Mouse (Mus musculus) T-helper 17 cell (primary cell): ENCODE measurements around the gene Cacna1h.

Source experiments
- in situ Hi-C, 2 experiments: fragments of 300-600 bp; cut with MboI, MseI; formaldehyde crosslinking; loops; 1 replicate in 1 of 2; 2 replicates in 1 of 2; pipeline ENCODE4 v1.15.1; 2025; ENCODE audit warnings: high pct_unique_total_duplicates in 2 of 2

Cacna1h gene

DNA sequence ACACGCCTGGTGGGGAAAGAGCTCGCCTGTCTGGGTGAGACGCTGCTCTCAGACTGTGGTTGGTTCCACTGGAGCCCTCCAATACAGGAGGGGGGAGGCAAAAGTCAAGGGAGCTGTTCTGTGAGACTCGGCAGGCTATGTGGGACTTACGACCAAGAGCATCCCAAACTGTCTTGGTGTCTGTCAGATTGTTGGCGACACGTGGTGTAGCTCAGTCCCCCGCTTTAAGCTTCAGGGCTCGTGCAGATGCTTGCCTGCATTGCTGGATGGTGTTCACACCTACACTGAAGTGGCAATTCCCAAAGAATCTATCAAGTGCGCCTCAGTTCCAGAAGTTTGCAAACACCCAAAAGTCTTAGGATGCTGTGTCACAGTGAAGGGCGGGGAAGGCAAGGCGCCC, 14.3 kb upstream of the Cacna1h start:
- in situ Hi-C loops = no loop called here

DNA sequence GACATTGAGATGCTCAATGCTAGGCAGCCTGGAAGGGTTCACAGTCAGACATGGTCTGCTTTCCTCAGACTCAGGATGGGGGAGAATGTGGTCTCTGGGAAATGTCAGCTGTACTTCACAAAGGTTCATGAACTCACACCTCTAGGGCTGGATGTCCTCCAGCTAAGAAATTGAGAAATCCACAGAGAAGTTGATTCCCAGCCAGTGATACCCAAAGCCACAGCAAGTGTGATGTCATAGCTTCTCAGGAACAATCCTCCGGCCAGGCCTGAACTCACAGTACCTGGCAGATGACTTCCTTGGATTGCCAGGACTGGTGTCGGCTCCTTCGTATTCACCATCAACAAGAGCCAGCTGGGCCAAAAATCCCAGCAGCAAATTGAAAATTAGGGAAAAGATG, 12.3 kb upstream of the Cacna1h start:
- in situ Hi-C loops = no loop called here

DNA sequence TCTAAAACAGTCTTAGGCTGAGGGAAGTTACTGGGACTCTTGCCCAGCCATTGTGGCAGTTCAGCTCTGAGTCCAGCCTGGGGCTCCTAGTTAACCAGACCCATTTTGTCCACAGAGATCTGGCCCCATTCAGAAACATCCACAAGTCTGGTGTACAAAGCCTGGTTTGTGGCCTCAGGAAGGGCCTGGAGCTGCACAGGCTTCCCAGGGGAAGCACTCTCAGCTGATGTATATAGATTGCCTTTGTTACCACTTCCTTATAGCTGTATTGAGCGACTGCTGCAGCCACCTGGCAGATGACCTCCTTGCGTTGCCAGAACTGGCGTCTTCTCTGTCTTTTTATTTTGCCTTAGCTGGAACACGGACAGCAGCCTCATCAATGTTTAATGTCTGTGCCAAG, 11.5 kb upstream of the Cacna1h start:
- in situ Hi-C loops = no loop called here

DNA sequence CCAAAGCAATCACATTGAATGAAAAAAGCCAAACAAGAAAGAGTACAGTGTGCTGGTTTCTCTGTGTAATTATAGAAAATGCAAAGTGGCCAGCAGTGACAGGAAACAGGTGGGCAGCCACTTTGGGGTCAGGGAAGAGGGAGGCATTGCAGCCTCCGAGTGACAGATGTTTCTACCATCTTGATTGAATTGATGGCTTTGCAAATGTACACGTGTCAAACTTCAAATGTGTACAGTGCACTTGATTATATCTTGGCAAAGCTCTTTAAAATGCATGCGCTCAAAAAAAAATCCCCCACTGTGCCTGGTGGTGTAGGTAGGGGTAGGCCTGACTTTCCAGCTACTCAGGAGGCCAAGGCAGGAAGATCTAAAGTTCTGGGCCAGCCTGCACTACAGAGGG, 9.3 kb upstream of the Cacna1h start:
- in situ Hi-C loops = no loop called here

DNA sequence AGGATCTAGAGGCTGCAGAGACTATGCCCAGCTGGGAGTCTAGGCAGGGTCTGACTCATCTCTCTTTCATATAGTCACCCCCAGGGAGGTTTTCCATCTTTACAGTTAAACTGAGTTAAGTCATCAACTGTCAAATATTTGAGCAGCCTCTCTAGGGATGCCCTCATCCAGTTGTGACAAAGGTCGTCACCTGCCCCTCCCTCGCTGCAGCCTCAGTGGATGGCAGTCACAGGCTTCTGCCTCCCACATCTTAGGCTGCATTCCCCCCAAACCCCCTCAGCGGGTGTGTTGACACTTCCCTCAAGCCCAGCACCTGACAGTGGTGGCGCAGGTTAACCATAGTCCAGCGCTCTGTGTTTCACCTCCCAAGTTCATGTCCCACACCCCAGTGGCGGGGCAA, 7.8 kb upstream of the Cacna1h start:
- in situ Hi-C loops = no loop called here

DNA sequence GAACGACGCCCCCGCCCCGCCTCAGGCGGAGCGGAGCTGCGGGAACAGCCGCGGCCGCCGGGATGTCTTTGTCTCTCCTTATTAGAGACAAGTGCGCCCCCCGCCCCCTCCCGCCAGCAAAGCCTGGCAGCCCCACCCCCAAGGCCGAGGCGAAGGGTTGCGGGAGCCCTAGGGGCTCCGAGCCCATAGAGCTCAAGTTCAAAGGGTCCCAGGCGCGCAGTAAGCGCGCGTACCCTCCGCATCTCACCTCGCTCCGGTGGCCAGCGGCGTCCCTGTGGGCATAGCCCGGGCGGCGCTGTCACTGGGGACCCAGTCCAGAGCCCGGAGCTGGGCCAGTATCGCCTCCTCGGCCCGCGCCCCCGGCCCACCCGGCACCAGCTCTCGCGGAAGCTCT, 363 bp downstream of the Cacna1h start:
- in situ Hi-C loops = loop anchor here in 1 of 2 experiments (10.0 kb wide), 1 partner anchor 1158 kb away; no protein-coding TSS in a partner anchor

DNA sequence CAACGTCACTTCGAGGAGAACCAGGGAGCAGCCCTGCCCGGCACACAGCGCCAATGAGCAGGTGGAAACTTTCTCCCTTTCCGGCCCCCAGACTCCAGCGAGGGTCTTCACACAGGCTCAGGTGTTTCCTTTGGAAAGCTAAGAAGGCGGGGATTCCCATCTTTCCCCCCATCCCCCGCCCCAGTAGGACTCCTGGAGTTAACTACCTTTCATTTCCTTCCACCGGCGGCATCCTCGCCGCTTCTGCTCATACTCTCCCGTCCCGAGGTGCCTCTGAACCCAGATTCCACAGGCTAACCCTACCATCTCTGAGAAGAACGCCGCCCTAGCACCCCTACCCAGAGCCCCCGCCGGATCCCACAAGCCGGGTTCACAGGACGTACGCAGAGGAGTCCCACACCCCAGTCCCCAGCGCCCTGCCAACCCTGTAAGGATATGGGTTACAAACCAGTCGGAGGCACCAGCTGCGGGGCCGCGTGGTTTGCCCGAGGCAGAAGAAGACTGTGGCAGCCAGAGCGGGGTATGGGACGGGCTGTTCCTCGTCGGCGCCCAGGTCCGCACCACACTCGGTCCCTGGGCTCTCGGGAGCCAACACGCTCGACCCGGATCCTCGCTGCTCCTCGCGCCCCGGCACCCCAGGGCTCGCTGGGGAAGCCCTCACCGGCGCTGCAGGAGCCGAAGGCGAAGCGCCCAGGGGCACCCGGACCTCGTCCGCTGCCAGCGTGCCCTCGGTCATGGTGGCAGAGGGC, 976 bp downstream of the Cacna1h start:
- in situ Hi-C loops = loop anchor here in 1 of 2 experiments (10.0 kb wide), 1 partner anchor 1158 kb away; no protein-coding TSS in a partner anchor

DNA sequence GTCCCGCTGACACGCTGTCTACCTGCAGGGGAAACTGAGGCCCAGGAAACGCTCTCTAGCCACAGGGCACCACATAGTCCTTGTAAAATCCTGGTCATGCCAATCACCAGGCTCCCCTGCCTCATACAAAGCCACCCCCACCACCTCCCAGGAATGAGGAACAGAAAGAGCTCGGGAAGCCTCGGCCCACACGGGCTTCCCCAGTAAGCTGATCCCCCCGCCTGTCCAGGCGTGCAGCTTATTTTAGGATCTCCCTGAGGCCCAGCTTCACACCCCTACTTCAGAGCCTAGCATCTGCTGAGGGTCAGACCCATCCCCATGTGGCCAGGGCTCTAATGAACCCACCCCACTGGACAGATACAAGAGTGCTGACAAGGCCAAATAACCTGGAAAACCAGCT, 3.0 kb downstream of the Cacna1h start:
- in situ Hi-C loops = loop anchor here in 1 of 2 experiments (10.0 kb wide), 1 partner anchor 1156 kb away; no protein-coding TSS in a partner anchor

DNA sequence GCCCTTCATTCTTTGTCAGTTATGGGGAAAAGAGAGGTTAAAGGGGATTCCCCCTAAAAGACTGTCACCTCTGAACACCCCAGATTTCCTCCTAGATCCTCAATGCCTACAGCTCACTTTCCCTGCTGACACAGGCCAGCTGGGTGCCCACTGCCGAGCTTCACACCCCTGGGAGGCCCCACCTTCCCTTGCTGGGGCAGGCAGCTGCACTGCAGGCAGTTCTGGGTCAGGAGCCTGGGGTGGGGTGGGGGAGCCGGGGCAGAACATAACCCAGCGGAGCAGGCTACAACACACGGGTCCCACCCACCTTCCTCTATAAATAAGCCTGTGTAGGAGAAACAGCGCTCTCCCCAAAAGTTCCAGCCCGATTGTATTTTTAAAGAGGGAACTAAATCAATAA, 3.7 kb downstream of the Cacna1h start:
- in situ Hi-C loops = loop anchor here in 1 of 2 experiments (10.0 kb wide), 1 partner anchor 1155 kb away; no protein-coding TSS in a partner anchor

DNA sequence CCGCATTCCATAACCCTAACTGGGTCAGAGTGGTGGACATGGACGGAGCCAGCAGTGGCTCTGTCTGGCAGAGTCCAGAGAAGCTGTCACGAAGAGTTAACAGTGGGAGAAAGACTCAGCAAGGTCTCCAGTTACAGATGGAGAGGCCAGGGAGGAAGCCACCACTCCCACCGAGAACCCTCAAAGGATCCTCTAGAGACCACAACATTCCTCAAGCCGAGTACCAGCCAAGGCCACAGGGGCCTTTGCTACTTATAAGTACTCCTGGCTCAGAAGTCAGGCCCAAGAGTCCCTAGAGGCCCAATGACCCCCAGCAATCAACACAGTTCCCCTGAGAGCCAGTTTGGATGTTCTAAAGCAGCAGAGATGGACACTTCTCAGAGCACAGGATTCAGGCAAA, 4.3 kb downstream of the Cacna1h start:
- in situ Hi-C loops = no loop called here

DNA sequence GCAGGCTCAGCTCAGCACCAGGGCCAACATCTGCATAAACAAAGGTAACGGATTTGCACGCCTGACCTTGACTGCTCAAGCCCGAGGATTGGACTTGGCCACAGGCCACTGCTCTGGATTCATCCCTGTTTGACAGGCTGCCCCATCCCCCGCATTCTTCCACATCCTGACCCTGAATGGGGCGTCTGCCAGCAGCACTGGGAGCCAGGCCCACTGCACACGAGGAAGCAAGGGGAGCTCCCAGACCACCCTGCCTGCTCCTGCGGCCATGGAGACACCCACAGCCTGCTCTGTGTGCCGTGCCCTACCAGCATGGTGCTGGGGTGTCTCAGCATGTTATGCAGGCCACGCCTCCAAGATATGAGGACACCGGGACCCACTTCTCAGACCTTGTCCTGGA, 6.1 kb downstream of the Cacna1h start:
- in situ Hi-C loops = no loop called here

DNA sequence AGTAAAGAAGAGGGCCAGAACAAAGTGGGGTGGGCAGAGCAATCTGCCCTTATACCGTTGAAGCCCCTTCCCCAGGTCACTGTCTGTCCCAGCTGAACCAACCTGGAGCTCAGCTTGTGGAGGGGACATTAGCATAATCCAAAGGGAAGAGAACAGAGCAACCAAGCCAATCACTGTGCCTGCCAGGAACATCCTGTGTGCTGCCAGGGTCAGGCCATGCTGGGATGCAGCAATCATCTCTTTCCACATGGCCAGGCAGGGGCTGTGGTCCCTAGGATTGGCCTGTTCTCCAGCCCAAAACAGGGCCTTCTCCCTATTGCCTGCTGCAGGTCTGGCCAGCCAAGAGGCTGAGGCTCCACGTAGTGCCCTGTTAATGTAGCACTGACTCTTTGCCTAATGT, 7.6 kb downstream of the Cacna1h start:
- in situ Hi-C loops = no loop called here

DNA sequence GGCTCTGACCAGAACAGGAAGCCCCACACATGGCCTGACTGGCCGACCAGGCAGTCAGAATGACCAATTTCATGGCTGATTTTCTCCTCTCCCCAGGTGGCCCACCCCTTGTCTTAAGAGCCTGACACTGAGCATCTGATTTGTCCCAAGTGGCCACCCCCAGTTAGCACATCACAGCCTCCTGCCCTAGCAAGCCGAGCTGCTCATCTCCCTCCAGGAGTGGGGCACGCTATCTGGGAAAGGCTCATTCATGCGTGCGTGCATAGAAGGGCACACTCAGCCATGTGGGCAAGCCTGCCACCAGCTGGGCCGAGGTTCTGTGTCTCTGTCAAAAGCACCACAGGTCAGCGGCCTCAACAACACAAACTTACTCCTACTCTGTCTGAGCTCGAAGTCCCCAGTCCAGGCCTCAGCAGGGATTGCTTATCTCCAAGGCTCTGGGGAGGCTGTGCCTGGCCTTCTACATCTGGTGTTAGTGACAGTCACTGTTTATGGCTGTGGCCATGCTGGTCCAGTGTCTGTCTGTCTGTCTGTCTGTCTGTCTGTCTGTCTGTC, 9.0 kb downstream of the Cacna1h start:
- in situ Hi-C loops = no loop called here

DNA sequence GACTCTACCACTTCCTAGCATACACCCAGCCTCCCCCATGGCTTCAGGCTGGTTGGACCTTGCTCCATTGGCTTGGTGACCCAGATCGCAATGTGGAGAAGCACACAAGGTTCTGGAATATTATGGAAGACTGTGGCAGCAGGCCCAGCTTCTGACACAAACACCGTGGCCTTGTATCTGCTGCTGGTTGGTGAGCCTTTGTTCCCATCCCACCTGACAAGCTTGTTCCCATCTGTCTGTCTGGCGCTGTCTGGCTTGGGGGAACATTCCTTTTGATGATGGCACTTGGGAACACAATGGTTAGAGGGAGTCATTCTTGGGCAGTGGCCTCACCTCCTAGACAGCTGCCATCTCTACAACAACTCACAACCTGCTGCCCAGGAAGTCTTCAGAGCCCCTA, 12.6 kb downstream of the Cacna1h start:
- in situ Hi-C loops = no loop called here

DNA sequence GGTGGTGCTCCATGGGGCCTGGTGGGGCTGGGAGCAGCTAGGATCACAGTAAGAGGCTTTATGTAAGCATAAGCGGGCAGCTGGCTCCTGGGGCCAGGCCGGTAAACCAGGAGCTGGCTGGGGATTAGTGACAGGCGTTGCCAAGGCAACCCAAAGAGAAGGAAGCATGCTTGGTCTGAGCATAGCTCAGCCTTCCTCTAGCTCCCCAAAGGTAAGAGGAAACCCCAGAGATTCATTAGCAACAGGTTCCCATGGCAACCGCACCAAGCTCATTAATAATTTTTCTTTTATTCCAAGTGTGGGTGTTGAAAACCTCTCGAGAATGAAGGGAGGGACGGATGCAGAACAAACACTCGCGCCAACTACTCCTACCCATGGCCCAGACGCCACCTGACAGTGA, 14.7 kb downstream of the Cacna1h start:
- in situ Hi-C loops = no loop called here

DNA sequence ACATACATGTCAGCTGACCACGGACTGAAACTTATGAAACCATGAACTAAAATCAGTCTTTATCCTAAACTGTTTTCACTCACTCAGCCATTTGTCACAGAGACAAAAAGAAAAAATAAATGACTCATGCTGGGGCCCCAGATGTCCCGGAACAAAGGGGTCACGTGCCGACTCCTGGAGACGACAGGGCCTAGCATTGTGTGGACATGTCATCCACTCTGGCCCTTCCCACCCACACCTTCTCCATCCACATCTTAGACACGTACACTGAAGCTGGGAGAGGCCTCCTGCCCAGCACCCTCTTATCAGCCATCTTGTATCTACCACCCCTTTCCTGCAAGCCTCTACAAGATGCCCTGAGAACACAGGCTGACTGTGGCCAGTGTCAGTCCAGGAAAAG, 15.6 kb downstream of the Cacna1h start:
- in situ Hi-C loops = no loop called here

DNA sequence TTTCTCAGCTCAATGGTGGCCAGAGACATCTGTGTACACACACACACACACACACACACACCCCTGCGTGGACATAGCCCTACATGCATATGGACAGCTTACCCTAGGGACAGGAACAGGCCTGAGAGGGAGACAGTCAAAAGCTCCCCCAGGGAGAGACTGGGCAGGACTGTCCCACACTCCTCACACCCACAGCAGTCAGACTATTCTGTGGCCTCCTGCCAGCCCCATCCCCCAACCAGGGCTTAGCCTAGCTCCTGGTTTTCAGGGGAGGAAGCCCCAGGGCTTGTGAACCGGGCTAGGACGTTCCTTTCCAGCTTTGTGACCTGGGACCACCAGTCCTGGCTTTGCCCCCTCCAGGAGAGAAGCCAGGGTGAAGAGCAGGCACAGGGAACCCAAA, 17.4 kb downstream of the Cacna1h start:
- in situ Hi-C loops = no loop called here

DNA sequence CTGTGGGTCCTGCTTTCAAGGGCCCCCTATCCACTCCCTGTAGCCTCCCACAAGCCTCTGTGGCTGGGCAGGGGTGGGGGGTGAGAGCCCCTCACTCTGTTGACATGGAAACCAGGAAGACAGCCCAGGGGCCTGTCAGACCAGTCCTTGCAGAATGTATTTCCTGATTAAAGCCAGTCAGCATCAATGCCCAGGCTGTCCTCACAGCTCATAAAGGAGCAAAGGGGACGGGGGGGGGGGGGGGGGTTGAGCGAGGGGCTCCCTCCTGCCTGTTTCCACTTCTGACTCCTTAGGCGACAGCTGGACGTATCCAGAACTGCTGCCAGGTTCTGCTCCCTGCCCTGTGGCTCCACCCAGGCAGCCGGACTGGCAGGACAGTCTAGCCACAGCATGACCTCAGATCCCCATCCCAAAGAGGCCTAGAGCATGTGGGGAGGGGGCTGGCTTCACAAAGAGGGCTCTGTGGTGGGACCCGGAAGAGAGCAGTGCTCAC, 18.1 kb downstream of the Cacna1h start:
- in situ Hi-C loops = no loop called here

DNA sequence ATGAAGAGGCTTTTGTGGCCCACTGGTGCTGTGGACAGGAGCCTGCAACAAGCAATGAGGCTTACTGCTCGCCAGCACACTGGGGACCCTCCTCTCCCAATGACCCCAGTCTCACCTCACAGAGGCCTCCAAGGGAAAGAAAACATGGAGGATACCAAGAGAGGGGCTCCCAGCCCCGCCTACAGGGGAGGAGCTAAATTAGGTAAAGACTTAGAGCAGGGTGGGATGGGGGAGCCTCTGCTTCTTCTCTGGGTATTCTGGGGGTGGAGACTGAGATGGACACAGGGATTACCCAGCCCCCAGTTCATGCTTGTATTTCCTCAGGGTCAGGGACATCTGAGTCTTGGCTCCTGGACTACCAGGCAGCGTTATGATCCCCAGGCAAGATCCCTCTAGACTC, 18.7 kb downstream of the Cacna1h start:
- in situ Hi-C loops = loop anchor here in 1 of 2 experiments (5.0 kb wide), 1 partner anchor 103 kb away; no protein-coding TSS in a partner anchor

DNA sequence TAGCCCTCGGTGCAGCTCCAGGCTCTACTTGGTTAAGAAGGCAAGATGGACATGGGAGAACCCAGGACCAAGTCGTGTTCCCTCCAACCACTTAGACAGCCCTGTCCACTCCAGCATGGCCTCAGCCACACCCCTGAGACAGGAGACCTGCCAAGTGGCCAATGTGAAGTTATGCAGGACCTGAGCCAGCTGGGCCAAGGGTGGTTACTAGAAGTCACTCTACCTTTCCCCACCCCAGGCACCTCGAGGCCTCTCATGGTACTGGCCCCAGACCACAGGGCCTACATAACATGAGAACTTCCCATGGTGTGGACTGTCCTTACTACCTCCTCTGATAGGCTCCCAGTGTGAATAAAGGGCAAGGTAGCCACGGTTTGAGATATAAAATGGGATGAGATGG, 19.4 kb downstream of the Cacna1h start:
- in situ Hi-C loops = loop anchor here in 1 of 2 experiments (5.0 kb wide), 1 partner anchor 102 kb away; no protein-coding TSS in a partner anchor

DNA sequence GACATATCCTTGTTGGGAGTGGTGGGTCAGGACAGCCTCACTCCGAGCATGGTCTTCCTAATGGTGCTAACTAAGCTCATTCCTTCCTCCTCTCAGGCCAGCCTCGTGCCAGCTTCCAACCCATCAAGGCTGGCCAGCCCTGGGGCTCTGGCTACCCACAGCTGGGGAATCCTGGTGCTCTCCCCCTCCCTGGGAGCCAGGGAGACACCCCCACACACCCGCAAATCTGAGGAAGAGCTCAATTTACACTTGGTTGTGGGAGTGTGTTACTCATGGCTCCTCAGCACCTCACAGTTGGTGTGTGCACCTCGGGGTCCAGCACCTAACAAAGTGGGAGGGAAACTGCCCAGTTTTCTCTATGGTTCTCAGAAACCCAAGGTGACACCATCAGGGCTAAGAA, 22.3 kb downstream of the Cacna1h start:
- in situ Hi-C loops = loop anchor here in 1 of 2 experiments (5.0 kb wide), 1 partner anchor 99 kb away; no protein-coding TSS in a partner anchor

DNA sequence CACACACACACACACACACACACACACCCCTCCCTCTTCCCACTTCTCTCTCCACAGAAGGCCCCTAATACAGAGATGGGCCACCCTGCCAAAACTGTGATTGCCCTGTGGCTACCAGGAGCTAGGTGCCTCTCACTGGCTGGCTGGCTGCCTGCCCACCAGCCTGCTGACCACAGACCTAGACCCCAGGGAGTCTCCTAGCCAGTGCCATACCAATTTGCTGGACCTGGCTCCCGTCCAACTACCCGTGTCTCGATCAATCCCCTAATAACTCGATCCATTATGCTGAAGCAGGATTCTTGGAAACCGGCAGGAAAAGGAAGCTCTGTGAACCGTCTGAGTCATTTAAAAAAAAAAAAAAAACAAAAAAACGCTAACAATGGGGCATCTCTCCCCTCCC, 22.8 kb downstream of the Cacna1h start:
- in situ Hi-C loops = loop anchor here in 1 of 2 experiments (5.0 kb wide), 1 partner anchor 98 kb away; no protein-coding TSS in a partner anchor

DNA sequence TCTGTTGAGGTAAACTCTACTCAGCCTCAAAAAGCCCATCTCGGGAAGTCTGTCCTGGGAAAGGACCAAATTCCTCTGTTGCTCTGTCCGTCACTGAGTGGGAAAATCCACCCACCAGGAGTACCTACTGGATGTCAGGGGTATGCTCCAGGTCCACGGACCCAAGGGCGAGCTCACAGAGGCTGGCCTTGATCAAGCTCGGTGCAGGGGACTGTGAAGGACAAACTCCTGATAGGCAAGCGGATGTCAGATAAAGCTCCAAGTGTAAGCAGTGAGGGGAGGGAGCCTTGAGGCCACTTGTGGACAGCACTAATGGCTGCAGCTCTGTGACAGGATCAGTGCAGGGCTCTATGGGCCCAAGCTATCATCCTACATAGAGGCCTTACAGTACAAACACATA, 23.4 kb downstream of the Cacna1h start:
- in situ Hi-C loops = loop anchor here in 1 of 2 experiments (5.0 kb wide), 1 partner anchor 98 kb away; no protein-coding TSS in a partner anchor
